ENCODE assay signal across 18 mouse cellular contexts in the genomic region with DNA sequence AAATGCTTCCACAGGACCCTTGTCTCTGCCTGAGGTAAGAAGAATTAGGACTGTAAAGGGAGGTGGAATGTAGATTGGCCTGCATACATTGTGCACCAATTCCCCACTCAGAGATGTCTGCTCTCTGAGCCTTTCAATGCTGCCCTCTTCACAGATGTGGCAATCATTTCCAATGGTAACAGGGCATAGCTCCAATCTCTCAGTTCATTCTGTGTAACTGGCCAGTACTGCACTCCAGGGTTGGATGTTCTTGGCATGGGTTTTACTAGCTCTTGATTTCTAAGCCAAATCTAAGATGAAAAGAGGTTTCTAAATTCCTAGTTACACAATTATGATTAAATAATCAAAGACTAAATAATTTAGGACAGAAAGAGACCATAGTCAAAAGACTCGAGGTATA.
A peak's percentile ranks its signal among the peaks of the same experiment; 100 is the strongest.
DNase-seq lines count a peak whose midpoint lies in the region; ATAC-seq and TF ChIP-seq lines count a peak whose summit lies in the region.
"Had no signal": no experiment of that assay in that cellular context is flagged by ENCODE, and none has a peak within 500 bp of the region (broad histone marks: within the 10 kb centered on the region; RNA-seq: fewer than 3 reads in every experiment).

No protein-coding gene starts in this region.

- H3K79me2 ChIP-seq in liver, adult 2 months (ENCODE audit: control insufficient read depth, insufficient read depth, low read length), result no peaks in the 10 kb centered on the region

- 0 out of 2 replicates have a peak, but pooled peaks cover 6% of the 10 kb centered on the region for H3K4me1 ChIP-seq in forebrain, embryonic 16.5 days (replicated peaks; ENCODE audit: control insufficient read depth, insufficient read depth, low read length)
- no peaks in the 10 kb centered on the region for H3K4me1 ChIP-seq in forebrain, embryonic 10.5 days
- no peaks in the 10 kb centered on the region for H3K4me1 ChIP-seq in liver, adult 2 months (ENCODE audit: control insufficient read depth, insufficient read depth, low read length)
- H3K4me1 ChIP-seq in liver, embryonic 12.5 days, result no peaks in the 10 kb centered on the region
- H3K4me1 ChIP-seq in lung, adult 2 months (ENCODE audit: control insufficient read depth, insufficient read depth, low read length), result no peaks in the 10 kb centered on the region
- H3K4me1 ChIP-seq: heart, embryonic 13.5 days; limb, embryonic 13.5 days; midbrain, embryonic 13.5 days had no signal

- no peak for TF ChIP-seq POLR2A in liver, adult 2 months (IDR thresholded peaks at IDR 0.05; ENCODE audit: extremely low read depth, insufficient read depth, low read length)
- TF ChIP-seq POLR2A in lung, adult 2 months (IDR thresholded peaks at IDR 0.05; ENCODE audit: borderline replicate concordance, extremely low read depth, low read depth, low read length), result no peak

- WGBS in forebrain, embryonic 16.5 days, result 79% methylated on average over 1 of the region's 1 CpGs
- 78% methylated on average over 1 of the region's 1 CpGs for WGBS in forebrain, embryonic 10.5 days
- WGBS in liver, adult 2 months, result 12% methylated on average over 1 of the region's 1 CpGs
- WGBS in liver, embryonic 12.5 days (ENCODE audit: insufficient replicate concordance), result 61% methylated on average over 1 of the region's 1 CpGs
- WGBS in lung, adult 2 months, result 59% methylated on average over 1 of the region's 1 CpGs

- peak; percentile 49; the same call in 1 of the 2 replicates for ATAC-seq in forebrain, embryonic 16.5 days
- no peak for ATAC-seq in liver, embryonic 12.5 days
- ATAC-seq: intestine, embryonic 16.5 days; liver, postnatal 0 days; midbrain, embryonic 13.5 days had no signal

- H3K27ac ChIP-seq in forebrain, embryonic 16.5 days (ENCODE audit: low read length), result no peak overlapping the region
- no peak overlapping the region for H3K27ac ChIP-seq in forebrain, embryonic 10.5 days
- no peak overlapping the region for H3K27ac ChIP-seq in liver, adult 2 months (replicated peaks; ENCODE audit: insufficient read depth, low read depth, low read length)
- H3K27ac ChIP-seq in liver, embryonic 12.5 days, result no peak overlapping the region
- H3K27ac ChIP-seq: heart, embryonic 13.5 days; hindbrain, embryonic 10.5 days; kidney, postnatal 0 days; limb, embryonic 13.5 days; midbrain, embryonic 13.5 days had no signal

- no peak overlapping the region for H3K9ac ChIP-seq in forebrain, embryonic 16.5 days (replicated peaks; ENCODE audit: low read depth, low read length)
- no peak overlapping the region for H3K9ac ChIP-seq in liver, adult 2 months (ENCODE audit: low read depth, low read length)
- H3K9ac ChIP-seq in liver, embryonic 12.5 days, result no peak overlapping the region
- H3K9ac ChIP-seq: heart, embryonic 13.5 days; limb, embryonic 13.5 days; liver, postnatal 0 days; midbrain, embryonic 13.5 days had no signal

- H3K4me3 ChIP-seq in forebrain, embryonic 16.5 days (replicated peaks; ENCODE audit: low read length), result no peak overlapping the region
- no peak overlapping the region for H3K4me3 ChIP-seq in forebrain, embryonic 10.5 days
- no peak overlapping the region for H3K4me3 ChIP-seq in liver, adult 2 months (ENCODE audit: insufficient read depth, low read depth, low read length)
- H3K4me3 ChIP-seq in liver, embryonic 12.5 days, result no peak overlapping the region
- H3K4me3 ChIP-seq in lung, adult 2 months (replicated peaks; ENCODE audit: extremely low read depth, low read depth, low read length), result no peak overlapping the region
- H3K4me3 ChIP-seq: heart, embryonic 13.5 days; hindbrain, embryonic 10.5 days; limb, embryonic 13.5 days; midbrain, embryonic 13.5 days had no signal

- H3K27me3 ChIP-seq in forebrain, embryonic 16.5 days (replicated peaks; ENCODE audit: control insufficient read depth, insufficient read depth, low read length), result no peaks in the 10 kb centered on the region
- no peaks in the 10 kb centered on the region for H3K27me3 ChIP-seq in forebrain, embryonic 10.5 days (ENCODE audit: poor library complexity, severe bottlenecking)
- H3K27me3 ChIP-seq in liver, adult 2 months (ENCODE audit: control insufficient read depth, insufficient read depth, low read length), result no peaks in the 10 kb centered on the region
- no peaks in the 10 kb centered on the region for H3K27me3 ChIP-seq in liver, embryonic 12.5 days (replicated peaks)
- H3K27me3 ChIP-seq: heart, embryonic 13.5 days; limb, embryonic 13.5 days; midbrain, embryonic 13.5 days had no signal

- H3K4me2 ChIP-seq in forebrain, embryonic 16.5 days (ENCODE audit: low read length), result no peak overlapping the region
- no peak overlapping the region for H3K4me2 ChIP-seq in liver, embryonic 12.5 days
- H3K4me2 ChIP-seq: heart, embryonic 13.5 days; limb, embryonic 13.5 days; midbrain, embryonic 13.5 days had no signal

- H3K9me3 ChIP-seq in forebrain, embryonic 16.5 days (ENCODE audit: control insufficient read depth, low read length), result no peaks in the 10 kb centered on the region
- no peaks in the 10 kb centered on the region for H3K9me3 ChIP-seq in forebrain, embryonic 10.5 days
- H3K9me3 ChIP-seq in liver, embryonic 12.5 days (replicated peaks), result no peaks in the 10 kb centered on the region
- H3K9me3 ChIP-seq: heart, embryonic 13.5 days; hindbrain, embryonic 10.5 days; limb, embryonic 13.5 days; midbrain, embryonic 13.5 days had no signal

- no peak for TF ChIP-seq CTCF in liver, adult 2 months (IDR thresholded peaks at IDR 0.05; ENCODE audit: low read depth, low read length)
- no peak for TF ChIP-seq CTCF in lung, adult 2 months (IDR thresholded peaks at IDR 0.05; ENCODE audit: insufficient read depth, low read length)

- H3K36me3 ChIP-seq in forebrain, embryonic 16.5 days (ENCODE audit: control insufficient read depth, insufficient read depth), result no peaks in the 10 kb centered on the region
- no peaks in the 10 kb centered on the region for H3K36me3 ChIP-seq in forebrain, embryonic 10.5 days (replicated peaks)
- H3K36me3 ChIP-seq in liver, adult 2 months (ENCODE audit: control insufficient read depth, insufficient read depth, low read length), result no peaks in the 10 kb centered on the region
- no peaks in the 10 kb centered on the region for H3K36me3 ChIP-seq in liver, embryonic 12.5 days
- H3K36me3 ChIP-seq: heart, embryonic 13.5 days; hindbrain, embryonic 10.5 days; limb, embryonic 13.5 days; midbrain, embryonic 13.5 days had no signal

- DNase-seq in forebrain, embryonic 10.5 days (ENCODE audit: extremely low spot score, low spot score), result no peak
- DNase-seq in liver, adult 2 months (ENCODE audit: extremely low read depth, low read depth, low spot score), result peak; percentile 90
- peak; percentile 4 for DNase-seq in lung, adult 2 months
- DNase-seq in skeletal muscle tissue, adult 2 months (ENCODE audit: low read depth, low spot score), result peak; percentile 37
- DNase-seq in yolk sac, embryonic 10.5 days (ENCODE audit: low spot score), result no peak
- no peak for DNase-seq in urinary bladder, adult 18-20 months (ENCODE audit: low spot score in 2 of 2)
- DNase-seq: B cell, adult 2 months; cerebellum, postnatal 36 days; liver, postnatal 0 days; thymus, postnatal 36 days had no signal

Comparison
In these comparisons a context has a peak if more than half of its experiments do, and no peak if none do; other contexts are left out.
1. DNase-seq: peak in liver, adult 2 months (single experiment), lung, adult 2 months (single experiment) and skeletal muscle tissue, adult 2 months (single experiment); none in forebrain, embryonic 10.5 days (single experiment), yolk sac, embryonic 10.5 days (single experiment) and urinary bladder, adult 18-20 months (0 of 2).